In the genomic region with DNA sequence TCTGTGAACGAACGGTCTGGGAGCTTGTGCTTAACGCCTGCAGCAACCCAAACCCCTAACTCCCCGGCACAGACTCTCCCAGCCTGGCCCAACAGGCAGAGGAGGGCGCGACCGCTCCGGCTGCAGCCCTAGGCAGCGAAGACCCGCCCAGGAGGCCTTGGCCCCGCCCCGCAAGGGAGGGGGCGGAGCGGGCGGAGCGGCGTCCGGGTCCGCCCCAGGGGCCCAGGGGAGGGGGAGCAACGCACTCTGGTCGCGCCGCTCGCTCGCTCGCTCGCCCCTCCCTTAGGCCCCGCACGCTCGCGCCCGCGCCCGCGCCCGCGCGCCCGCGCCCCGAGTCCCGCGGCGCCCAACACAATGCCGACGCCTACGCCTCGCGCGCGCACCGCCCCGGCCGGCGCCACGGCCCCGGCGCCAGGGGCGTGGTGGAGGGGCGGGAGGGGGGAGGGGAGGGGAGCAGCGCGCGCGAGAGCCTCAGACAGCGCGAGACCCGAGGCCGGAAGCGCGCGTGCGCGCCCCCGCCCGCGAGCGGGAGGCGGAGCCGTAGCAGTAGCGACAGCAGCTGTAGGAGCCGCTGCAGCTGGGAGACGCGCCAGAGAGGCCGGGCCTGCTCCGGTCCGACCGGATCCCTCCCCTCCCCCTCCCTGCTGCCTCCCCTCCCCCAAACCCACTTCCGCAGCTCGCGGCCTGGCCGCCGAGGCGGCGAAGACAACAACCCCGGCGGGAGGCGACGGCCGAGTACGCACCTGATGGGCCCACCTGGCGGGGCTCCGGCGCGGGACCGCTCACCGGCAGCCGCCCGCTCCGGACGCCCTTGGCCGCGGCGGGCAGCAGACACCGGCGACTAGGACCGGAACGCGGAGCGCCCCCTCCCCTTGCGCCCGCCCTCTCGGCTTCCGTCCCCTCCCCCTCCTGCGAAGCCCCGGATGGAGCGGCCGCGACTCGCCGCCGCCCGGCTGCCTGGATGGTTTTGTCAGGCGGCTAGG, we compare ENCODE assay signal across 7 mouse cellular contexts. TPM values are rescaled to one million over a fixed set of nuclear protein-coding genes. Genes with fewer than 3 reads are reported as not detected.
DNase-seq lines count a peak whose midpoint lies in the region; ATAC-seq and TF ChIP-seq lines count a peak whose summit lies in the region.

No protein-coding gene starts in this region.

- H3K9me3 ChIP-seq in intestine, postnatal 0 days (ENCODE audit: control insufficient read depth): no peaks in the 10 kb centered on the region
- no peaks in the 10 kb centered on the region for H3K9me3 ChIP-seq in midbrain, embryonic 12.5 days

- peak overlapping the region; percentile 98 for H3K4me3 ChIP-seq in intestine, postnatal 0 days (ENCODE audit: low read depth, low read length)
- peak overlapping the region; percentile 99 for H3K4me3 ChIP-seq in midbrain, embryonic 12.5 days
- peak overlapping the region; percentile 92 for H3K4me3 ChIP-seq in small intestine, adult 2 months (ENCODE audit: low read depth, low read length)

- peaks cover 9% of the 10 kb centered on the region for H3K4me1 ChIP-seq in intestine, postnatal 0 days (replicated peaks; ENCODE audit: control insufficient read depth, insufficient read depth, low read length)
- peaks cover 37% of the 10 kb centered on the region for H3K4me1 ChIP-seq in midbrain, embryonic 12.5 days
- peaks cover 17% of the 10 kb centered on the region; the same call in 1 of the 2 replicates for H3K4me1 ChIP-seq in small intestine, adult 2 months (ENCODE audit: control insufficient read depth, insufficient read depth, insufficient read length, low read length)

- H3K27me3 ChIP-seq in intestine, postnatal 0 days (replicated peaks; ENCODE audit: control insufficient read depth, insufficient read depth, low read length): no peaks in the 10 kb centered on the region
- no peaks in the 10 kb centered on the region for H3K27me3 ChIP-seq in midbrain, embryonic 12.5 days
- H3K27me3 ChIP-seq in small intestine, adult 2 months (ENCODE audit: control insufficient read depth, insufficient read depth, low read length): no peaks in the 10 kb centered on the region

- peak overlapping the region; percentile 100 for H3K27ac ChIP-seq in intestine, postnatal 0 days (ENCODE audit: low read depth, low read length)
- peak overlapping the region; percentile 100 for H3K27ac ChIP-seq in midbrain, embryonic 12.5 days (replicated peaks)
- H3K27ac ChIP-seq in small intestine, adult 2 months (ENCODE audit: insufficient read depth, low read depth, low read length): peak overlapping the region; percentile 95

- peak overlapping the region; percentile 81 for H3K4me2 ChIP-seq in intestine, postnatal 0 days (replicated peaks; ENCODE audit: low read depth)
- peak overlapping the region; percentile 85 for H3K4me2 ChIP-seq in midbrain, embryonic 12.5 days (replicated peaks)

- peak; percentile 29; the same call in 1 of the 2 replicates for TF ChIP-seq CTCF in intestine, postnatal 0 days (IDR thresholded peaks at IDR 0.05; ENCODE audit: low read depth)
- no peak for TF ChIP-seq CTCF in small intestine, adult 2 months (IDR thresholded peaks at IDR 0.05; ENCODE audit: extremely low read depth, insufficient read length, insufficient replicate concordance, low read depth, low read length)

- peak overlapping the region; percentile 99 for H3K9ac ChIP-seq in intestine, postnatal 0 days (ENCODE audit: low read depth, low read length)
- peak overlapping the region; percentile 100 for H3K9ac ChIP-seq in midbrain, embryonic 12.5 days (replicated peaks)

- ATAC-seq in intestine, postnatal 0 days: peak; percentile 95
- peak; percentile 92 for ATAC-seq in midbrain, embryonic 12.5 days (ENCODE audit: low FRiP score, low read depth)

- peak; percentile 92 for DNase-seq in adrenal gland, adult 8-10 months
- DNase-seq in embryo, embryonic 9.5 days (ENCODE audit: extremely low spot score): peak; percentile 97
- peak; percentile 95 to 96 for DNase-seq in gastrocnemius, postnatal 4 days (ENCODE audit: low spot score in 2 of 2)
- peak; percentile 98 for DNase-seq in left cerebral cortex, postnatal 4 days

- H3K36me3 ChIP-seq in intestine, postnatal 0 days (ENCODE audit: control insufficient read depth, insufficient read depth): no peaks in the 10 kb centered on the region
- no peaks in the 10 kb centered on the region for H3K36me3 ChIP-seq in midbrain, embryonic 12.5 days
- H3K36me3 ChIP-seq in small intestine, adult 2 months (ENCODE audit: control insufficient read depth, insufficient read depth, low read length): no peaks in the 10 kb centered on the region

- TF ChIP-seq POLR2A in small intestine, adult 2 months (IDR thresholded peaks at IDR 0.05; ENCODE audit: low read depth, low read length): peak; percentile 87

- intact Hi-C loops in left cerebral cortex, postnatal 4 days (cut with DNase I): no loop called here

- under 1% methylated on average over 97 of the region's 133 CpGs for WGBS in intestine, postnatal 0 days
- under 1% methylated on average over 35 of the region's 133 CpGs for WGBS in midbrain, embryonic 12.5 days
- under 1% methylated on average over 120 of the region's 133 CpGs for WGBS in small intestine, adult 2 months

RNA-seq across cellular contexts. Expression of gene Zbtb2, which starts 1.0 kb away (rescaled TPM):
- 10 to 100 TPM in 1 of 4 experiments, 1 to 10 TPM in 3; 9.2 to 10.1 (median 9.5) TPM for total RNA-seq in adrenal gland, adult 8-10 months (2022)
- total RNA-seq in gastrocnemius, postnatal 4 days (2021): 1 to 10 TPM; 7.8 to 8.0 TPM
- 5.1 and 5.6 TPM in 2 replicates for polyA plus RNA-seq in intestine, postnatal 0 days (2015; fragmentation: Nextera tagmentation; extraction: Ambion mirVana)
- total RNA-seq in left cerebral cortex, postnatal 4 days (2021): 10 to 100 TPM; 13.7 to 14.3 TPM
- polyA plus RNA-seq in midbrain, embryonic 12.5 days (2016; fragmentation: Nextera tagmentation; extraction: Ambion mirVana): 23.3 and 23.4 TPM in 2 replicates
- 3.4 and 8.1 TPM in 2 replicates for polyA plus RNA-seq in small intestine, adult 2 months (2012; rRNA removed)

RNA-seq across cellular contexts. Expression of gene Rmnd1, which starts 45.3 kb away (rescaled TPM):
- total RNA-seq in adrenal gland, adult 8-10 months (2022): 10 to 100 TPM; 39.8 to 49.9 (median 41.7) TPM
- total RNA-seq in gastrocnemius, postnatal 4 days (2021): 10 to 100 TPM; 24.6 to 34.3 TPM
- polyA plus RNA-seq in intestine, postnatal 0 days (2015; fragmentation: Nextera tagmentation; extraction: Ambion mirVana): 24.8 and 26.8 TPM in 2 replicates
- 10 to 100 TPM; 25.2 to 29.7 TPM for total RNA-seq in left cerebral cortex, postnatal 4 days (2021)
- 49.0 and 53.7 TPM in 2 replicates for polyA plus RNA-seq in midbrain, embryonic 12.5 days (2016; fragmentation: Nextera tagmentation; extraction: Ambion mirVana)
- polyA plus RNA-seq in small intestine, adult 2 months (2012; rRNA removed): 10.0 and 17.1 TPM in 2 replicates

RNA-seq across cellular contexts. Expression of gene Armt1, which starts 45.4 kb away (rescaled TPM):
- 10 to 100 TPM; 15.6 to 20.7 (median 16.7) TPM for total RNA-seq in adrenal gland, adult 8-10 months (2022)
- total RNA-seq in gastrocnemius, postnatal 4 days (2021): 10 to 100 TPM; 11.1 to 12.5 TPM
- 9.5 and 10.3 TPM in 2 replicates for polyA plus RNA-seq in intestine, postnatal 0 days (2015; fragmentation: Nextera tagmentation; extraction: Ambion mirVana)
- total RNA-seq in left cerebral cortex, postnatal 4 days (2021): 10 to 100 TPM in 1 of 2 experiments, 1 to 10 TPM in 1; 9.9 to 10.8 TPM
- polyA plus RNA-seq in midbrain, embryonic 12.5 days (2016; fragmentation: Nextera tagmentation; extraction: Ambion mirVana): 23.1 TPM in 2 replicates
- polyA plus RNA-seq in small intestine, adult 2 months (2012; rRNA removed): 2.5 and 4.5 TPM in 2 replicates

Comparison
In these comparisons a context has a peak if more than half of its experiments do, and no peak if none do; other contexts are left out.
1. Peak in every context shown above with its lines: DNase-seq, ATAC-seq, H3K4me3 ChIP-seq and H3K27ac ChIP-seq.